Mouse (Mus musculus) adipose tissue, adult 10 weeks (tissue): ENCODE results near the gene Grrp1. TPM values are rescaled to one million over a fixed set of nuclear protein-coding genes. Genes with fewer than 3 reads are reported as not detected.

Experiments used
- polyA plus RNA-seq: library from polyadenylated mRNA; stranded (reverse); fragments of 350-450 nt; fragmentation: Illumina TruSeq; extraction: RNeasy Lipid Tissue Mini Kit (QIAGEN cat#74804); gene quantifications from one replicate; pipeline ENCODE4 v1.2.3, GENCODE M21; 2014; ENCODE audit warnings: low read depth, low replicate concordance

Grrp1 gene
- polyA plus RNA-seq: 7.4 TPM

DNA sequence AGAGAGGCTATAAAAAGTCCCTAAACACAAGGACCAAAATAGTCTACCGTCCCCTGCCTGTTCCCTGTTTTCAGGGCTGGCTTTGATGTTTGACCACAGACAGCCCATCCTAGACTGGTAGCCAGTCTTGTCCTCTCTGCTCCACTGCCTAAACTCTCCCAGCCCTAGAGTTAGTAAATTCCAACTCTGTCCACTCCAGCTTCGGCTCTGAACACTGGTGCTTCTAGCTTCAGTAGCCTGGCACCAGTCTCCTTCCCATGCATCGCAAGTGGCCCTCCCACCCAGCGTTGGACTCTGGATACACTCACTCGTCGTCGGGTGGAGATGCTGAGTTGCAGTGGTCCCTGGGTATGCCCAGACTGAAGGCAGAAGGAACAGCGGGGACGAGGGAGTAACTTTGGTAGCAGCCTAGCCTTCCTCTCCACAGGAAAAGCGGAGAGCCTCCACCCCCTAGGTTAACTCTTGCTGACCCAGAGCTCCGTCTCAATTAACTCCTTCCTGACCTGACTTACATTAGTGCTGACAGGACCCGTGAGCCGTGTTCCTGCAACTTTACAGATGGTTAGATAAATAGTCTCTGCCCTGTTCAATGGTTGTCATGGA, at the start of gene Grrp1:
Gene Grrp1 (minus strand): TSS at position 385 of the 603 bp plus-strand sequence.

GRCm38 (mm10) chr4:134287575-134288025, 33.7 kb upstream of the Grrp1 start, which contains the start of gene Pdik1l:
Gene Pdik1l (minus strand): TSS chr4:134287895.

DNA sequence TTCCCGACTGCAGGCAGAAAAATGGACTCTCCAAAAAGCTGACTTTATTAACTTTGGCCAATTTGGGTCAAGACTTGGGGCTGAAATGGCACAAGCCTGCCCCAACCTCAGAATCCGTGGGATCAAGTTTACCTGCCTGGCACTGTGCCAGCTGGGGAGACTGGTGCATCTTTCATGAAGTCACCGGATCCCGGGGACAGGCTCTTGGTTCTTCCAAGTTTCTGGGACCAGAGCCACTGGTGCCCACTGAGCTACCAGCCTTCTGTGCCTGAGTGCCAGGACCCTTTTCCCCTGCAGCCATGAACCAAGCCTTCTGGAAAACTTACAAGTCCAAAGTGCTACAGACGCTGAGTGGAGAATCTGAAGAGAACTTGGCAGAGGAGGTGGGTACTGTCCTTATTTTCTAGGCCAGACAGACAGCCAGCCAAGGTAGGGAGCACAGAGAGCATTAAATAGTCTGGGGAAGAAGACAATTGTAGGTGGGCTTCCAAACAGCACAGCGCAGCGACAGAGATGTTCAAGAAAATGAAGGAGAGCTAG, 7.1 kb downstream of the Grrp1 start, which contains the start of gene Gm30191:
Gene Gm30191 (plus strand): TSS at position 217 of the 540 bp plus-strand sequence.

GRCm38 (mm10) chr4:134245148-134245843, 8.6 kb downstream of the Grrp1 start, which contains the start of gene Zfp593:
Gene Zfp593 (minus strand): TSS chr4:134245592.

DNA sequence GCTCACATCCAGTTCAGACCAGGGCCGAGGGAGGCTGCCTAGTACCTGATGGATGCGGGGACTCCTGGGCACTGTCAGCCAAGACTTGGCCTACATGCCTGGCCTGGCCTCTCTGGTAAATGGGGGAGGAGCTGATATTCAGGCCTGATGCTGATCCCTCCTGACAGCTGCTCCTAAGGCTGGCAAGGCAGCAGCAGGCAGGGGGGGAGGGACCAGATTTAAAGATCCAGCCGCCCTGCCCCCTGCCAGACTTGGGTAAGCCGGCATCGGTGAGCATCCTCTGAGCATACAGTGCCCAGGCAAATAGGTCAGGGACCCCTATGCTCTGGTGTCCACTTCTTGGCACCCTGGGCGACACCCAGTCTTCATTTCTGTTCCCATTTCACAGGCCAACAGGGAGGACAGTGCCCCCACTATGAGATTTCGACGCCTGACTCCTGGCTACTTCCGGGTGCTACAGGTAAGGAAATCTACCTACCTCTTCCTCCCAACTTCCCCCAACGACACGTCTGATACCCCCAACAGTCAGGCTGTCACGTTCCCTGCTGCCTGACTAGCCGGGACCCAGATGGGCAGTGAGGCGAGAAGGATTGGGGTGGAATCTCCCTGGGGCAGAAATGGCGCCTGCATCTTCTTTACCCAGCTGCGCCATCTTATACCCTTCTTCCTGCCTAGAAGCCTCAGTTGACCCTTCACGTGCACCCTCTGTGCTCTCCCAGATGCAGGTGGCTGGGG, 10.2 kb downstream of the Grrp1 start, which contains the start of gene E130218I03Rik:
Gene E130218I03Rik (plus strand): TSS at position 147 of the 735 bp plus-strand sequence.

DNA sequence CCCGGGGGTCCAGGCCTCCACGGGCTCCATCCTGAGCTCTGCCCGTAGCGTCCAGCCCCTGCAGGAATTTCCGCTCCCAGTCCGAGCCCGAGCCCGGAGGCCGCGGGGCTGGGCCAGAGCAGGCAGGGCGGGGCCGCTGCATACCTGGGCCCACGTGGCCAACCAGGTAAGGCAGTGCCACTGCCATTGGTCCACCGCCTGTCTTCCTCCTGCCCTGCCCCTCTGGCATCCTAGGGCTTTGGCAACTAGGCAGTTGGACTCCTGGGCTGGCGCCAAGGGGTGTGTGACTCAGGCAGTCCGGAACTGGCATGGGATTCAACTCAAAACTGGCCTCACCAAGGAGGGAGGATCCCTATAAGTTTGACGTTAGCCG, 15.6 kb downstream of the Grrp1 start, which contains the start of gene Cnksr1:
Gene Cnksr1 (minus strand): TSS at position 121 of the 373 bp plus-strand sequence.

DNA sequence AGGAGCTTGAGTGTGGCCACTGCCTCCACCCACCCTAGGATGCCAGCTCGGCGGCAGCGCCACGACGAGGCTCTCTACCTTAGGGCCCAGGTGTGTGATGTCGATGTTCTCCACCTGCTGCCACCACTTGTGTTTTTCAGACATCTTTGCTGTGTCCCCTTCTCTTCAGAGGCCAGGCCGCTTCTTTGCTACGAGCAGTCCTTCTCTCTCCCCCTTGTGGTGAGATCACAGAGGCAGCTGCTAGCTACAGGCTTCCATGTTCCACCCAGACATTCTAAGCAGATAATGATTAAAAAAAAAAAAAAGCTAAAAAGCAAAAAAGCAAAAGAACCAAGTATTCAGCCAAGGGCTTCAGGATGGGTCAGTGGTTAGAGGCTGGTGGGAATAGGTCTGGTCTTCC, 26.7 kb downstream of the Grrp1 start, which contains the start of gene Catsper4:
Gene Catsper4 (minus strand): TSS at position 190 of the 400 bp plus-strand sequence.

DNA sequence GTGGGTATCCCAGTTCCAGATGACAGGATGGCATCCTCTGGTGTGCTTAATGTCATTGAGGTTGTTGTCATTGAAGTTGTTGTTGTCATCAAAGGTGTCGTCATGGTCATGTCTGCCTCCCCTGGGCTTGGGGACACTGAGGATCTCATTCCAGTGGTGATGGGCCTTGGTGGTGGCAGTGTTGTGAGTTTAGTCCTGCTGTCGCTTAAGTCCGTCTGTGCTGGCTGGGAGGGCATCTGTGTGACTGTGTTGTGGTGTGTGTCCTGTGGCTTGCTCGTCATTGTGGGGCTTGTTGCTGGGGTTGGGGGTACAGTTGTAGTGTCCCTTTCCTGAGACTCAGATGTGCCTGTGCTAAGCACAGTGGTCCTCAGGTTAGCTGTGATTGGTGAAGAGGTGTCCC, 51.0 kb downstream of the Grrp1 start, which contains the start of gene Gm7534:
Gene Gm7534 (minus strand): TSS at position 101 of the 400 bp plus-strand sequence.

Other genes with a start within 250 kb of the Grrp1 start
- 0.07 TPM for gene Lin28a, start 235.3 kb downstream of the Grrp1 start, polyA plus RNA-seq
- gene Zfp683, start 200.3 kb downstream of the Grrp1 start, polyA plus RNA-seq: 0.56 TPM
- 3.0 TPM for gene Crybg2, start 193.3 kb downstream of the Grrp1 start, polyA plus RNA-seq
- gene Cd52, start 159.0 kb downstream of the Grrp1 start, polyA plus RNA-seq: 3,973 TPM
- gene Ubxn11, start 151.5 kb downstream of the Grrp1 start, polyA plus RNA-seq: 23.7 TPM
- 448 TPM for gene Sh3bgrl3, start 125.3 kb downstream of the Grrp1 start, polyA plus RNA-seq
- gene Cep85, start 67.0 kb downstream of the Grrp1 start, polyA plus RNA-seq: 23.1 TPM
- gene Gm7534, start 51.1 kb downstream of the Grrp1 start, polyA plus RNA-seq: not detected
- 1.6 TPM for gene Catsper4, start 26.7 kb downstream of the Grrp1 start, polyA plus RNA-seq
- gene Cnksr1, start 15.7 kb downstream of the Grrp1 start, polyA plus RNA-seq: 8.3 TPM
- not detected for gene E130218I03Rik, start 10.4 kb downstream of the Grrp1 start, polyA plus RNA-seq
- gene Zfp593, start 8.5 kb downstream of the Grrp1 start, polyA plus RNA-seq: 8.1 TPM
- gene Gm30191, start 7.2 kb downstream of the Grrp1 start, polyA plus RNA-seq: not detected
- gene Pdik1l, start 33.8 kb upstream of the Grrp1 start, polyA plus RNA-seq: 6.7 TPM
- gene Trim63, start 61.0 kb upstream of the Grrp1 start, polyA plus RNA-seq: 1.4 TPM
- 65.8 TPM for gene Slc30a2, start 89.1 kb upstream of the Grrp1 start, polyA plus RNA-seq
- gene Extl1, start 129.7 kb upstream of the Grrp1 start, polyA plus RNA-seq: 2.0 TPM
- gene Pafah2, start 142.2 kb upstream of the Grrp1 start, polyA plus RNA-seq: 45.9 TPM
- 45.8 TPM for gene Stmn1, start 214.2 kb upstream of the Grrp1 start, polyA plus RNA-seq
- 15.9 TPM for gene Paqr7, start 242.6 kb upstream of the Grrp1 start, polyA plus RNA-seq